Mouse (Mus musculus) small intestine, adult 2 months (tissue): ENCODE data around the gene Arhgap35.

Experiments
- CTCF ChIP-seq: fragments of 200-500 bp; IDR thresholded peaks from 2 replicates; pipeline ENCODE4 v1.5.1; 2012; ENCODE audit warnings: low read depth, mild to moderate bottlenecking, control low read depth, inconsistent platforms, low read length, moderate library complexity, mixed read lengths; ENCODE audit not compliant: insufficient replicate concordance, insufficient read length; ENCODE audit errors: extremely low read depth
- POLR2A ChIP-seq: fragments of 200-500 bp; IDR thresholded peaks from 2 replicates; pipeline ENCODE4 v1.6.1; 2012; ENCODE audit warnings: low read depth, mild to moderate bottlenecking, control low read depth, inconsistent platforms, low read length, moderate library complexity

GRCm38 (mm10) chr7:16608961-16609360 lies 5.8 kb downstream of the Arhgap35 start:
- TF ChIP-seq CTCF: no peak
- TF ChIP-seq POLR2A: no peak
